Mouse (Mus musculus) layer of hippocampus, adult 9-11 months (tissue): ENCODE measurements around the gene Inava.
A peak's percentile ranks its signal among the peaks of the same experiment; 100 is the strongest.

ENCODE experiments used
- DNase-seq: peaks from one replicate; pipeline ENCODE4 v3.0.0; 2022

Gene Inava

DNA sequence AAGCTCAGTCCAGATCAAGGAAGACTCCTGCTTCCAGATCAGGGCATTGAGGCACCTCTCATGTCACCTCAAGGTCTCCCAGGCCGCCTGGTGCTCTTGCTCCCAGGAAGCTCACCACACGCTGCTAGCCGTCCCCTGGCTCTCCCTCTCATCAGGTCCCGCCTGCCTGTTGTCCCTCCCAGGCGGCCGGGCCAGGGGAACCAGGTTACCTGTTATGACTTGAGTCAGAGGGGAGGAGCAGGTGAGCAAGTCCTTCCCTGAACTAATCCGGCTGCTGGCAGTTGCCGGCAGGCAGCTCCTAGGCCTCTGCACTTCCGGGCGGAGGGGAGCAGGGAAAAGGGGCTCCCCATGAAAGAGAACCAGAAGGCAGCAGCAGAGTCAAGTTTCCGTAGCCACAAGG lies 3.9 kb downstream of the Inava start:
- no peak for DNase-seq

DNA sequence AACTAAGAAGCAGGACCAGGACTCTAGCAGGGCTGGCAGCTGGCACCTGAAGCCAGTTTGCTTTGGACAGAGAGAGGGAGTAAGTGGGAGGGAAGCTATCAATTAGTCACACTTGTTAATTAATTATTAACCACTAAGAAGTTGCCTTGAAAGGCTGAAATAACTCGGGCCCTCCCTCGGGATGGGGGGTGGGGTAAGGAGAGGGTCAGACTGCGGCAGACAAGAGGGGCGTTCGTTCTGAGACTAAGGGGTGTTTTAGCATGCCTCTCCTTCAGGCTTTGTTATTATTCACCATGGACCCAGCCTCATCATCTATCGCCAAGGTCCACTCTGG lies 5.1 kb downstream of the Inava start:
- DNase-seq: no peak

DNA sequence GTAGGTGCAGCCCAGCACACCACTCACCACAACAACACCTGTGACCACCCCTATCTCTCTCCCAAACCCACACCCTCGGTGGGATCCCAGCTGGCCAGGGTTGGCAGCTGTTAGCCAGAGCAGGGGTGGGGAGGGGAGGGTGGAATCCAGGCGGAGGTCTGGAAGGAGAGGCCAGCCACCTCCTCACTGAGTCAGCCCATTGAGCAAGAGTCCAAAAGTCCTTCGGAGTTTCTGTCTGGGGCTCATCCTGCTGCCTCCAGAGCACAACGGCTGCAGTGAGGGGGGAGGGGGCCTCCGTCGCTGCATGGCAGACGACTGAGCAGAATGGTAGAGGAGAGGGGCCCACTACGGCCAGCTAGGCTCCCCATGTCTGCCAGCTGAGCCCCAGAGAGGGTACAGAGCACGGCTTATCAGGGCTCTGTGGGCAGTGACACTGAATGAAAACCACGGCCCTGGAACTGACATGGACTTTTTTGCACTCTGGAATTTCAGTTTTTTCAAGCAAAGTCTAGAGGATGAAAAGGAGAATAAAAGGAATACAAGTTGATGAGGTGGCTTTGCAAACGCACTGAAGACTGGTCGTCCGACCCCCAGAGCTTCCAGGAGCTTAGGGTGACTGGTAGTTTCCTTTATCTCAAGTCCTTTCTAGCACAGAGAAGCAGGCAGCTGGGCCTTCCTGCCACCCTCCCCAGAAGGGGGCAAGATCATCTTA lies 5.6 kb downstream of the Inava start:
- no peak for DNase-seq

DNA sequence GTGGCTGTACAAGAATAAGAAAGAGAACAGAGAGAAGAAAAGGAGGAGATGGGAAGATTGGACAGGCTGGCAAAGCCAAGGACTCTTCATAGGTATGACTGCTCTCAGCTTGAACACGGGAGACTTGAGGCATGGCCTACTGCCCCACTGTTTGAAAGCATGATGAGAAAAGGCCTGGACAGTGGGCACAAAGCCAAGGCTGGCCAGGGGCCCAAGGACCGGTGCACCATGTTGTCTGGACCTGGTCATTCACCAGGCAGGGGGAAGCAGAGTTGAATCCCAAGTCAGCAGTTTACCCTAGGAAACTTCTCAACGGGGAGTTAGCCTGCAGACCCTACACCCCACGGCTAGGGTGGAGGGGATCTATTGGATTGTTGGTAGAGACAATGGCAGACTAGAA lies 6.2 kb downstream of the Inava start:
- no peak for DNase-seq

DNA sequence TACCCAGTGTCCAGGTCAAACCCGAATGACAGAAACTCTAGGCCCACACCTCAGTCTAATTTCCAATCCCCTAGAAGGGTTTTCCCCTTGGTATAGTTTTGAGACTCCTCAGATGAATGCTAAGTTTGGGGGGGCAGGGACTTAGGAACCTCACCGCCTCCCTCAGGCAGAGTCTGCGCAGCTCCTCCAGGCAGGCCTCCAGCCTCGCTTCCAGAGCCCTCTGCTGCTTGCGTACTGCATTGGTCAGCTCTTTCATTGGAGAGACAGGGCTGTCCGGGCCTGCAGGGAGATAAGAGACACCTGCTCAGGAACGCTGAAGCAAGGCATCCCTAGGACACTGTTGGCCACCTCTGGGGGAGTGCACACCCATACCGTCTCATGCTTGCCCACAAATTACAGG lies 7.4 kb downstream of the Inava start:
- DNase-seq: no peak

DNA sequence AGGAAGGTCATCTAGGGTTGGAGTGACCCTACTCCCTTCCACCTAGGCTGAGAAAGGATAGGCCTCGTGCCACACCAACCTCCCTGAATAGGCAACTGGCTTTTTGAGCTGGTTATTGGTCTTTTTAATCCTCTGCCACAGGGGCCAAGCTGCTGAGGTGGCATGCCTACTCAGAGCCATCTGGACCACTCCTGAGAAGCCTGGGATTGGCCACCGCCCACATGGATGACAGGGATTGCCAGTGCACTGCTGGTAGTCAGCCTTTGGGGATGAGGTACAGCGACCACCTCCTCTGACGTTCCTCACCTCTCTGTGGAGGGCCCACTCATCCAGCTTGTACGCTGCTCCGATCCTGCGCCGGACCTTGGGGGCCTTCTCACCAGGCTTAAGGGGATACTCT lies 8.2 kb downstream of the Inava start:
- DNase-seq: no peak

DNA sequence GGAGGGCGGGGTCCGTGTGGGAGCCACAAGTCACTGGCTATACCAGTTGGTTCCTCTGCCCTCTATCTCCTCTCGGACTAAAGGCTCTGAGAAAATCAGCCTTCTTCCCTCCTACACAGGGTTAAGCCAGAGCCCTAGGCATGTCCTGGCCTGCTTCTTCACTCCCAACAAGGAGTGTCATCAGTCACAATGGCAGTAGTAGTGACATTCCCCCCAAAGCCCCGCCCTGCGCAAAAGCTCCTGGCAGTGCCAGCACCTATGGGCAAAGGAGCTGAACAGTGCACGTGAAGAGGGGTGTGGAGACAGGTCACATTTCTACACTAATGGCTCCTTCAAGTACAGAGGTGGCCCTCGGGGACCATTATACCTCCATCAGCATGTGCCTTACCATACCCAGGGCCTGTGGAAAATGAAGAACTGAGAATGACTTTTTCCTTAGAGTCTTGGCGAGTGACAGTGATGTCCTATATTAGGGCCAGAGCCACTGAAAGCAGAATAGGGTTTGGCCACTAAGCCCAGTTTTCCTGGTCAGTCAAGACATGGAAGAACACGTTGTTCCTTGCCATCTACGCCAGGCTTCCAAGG lies 10.2 kb downstream of the Inava start:
- DNase-seq: no peak

DNA sequence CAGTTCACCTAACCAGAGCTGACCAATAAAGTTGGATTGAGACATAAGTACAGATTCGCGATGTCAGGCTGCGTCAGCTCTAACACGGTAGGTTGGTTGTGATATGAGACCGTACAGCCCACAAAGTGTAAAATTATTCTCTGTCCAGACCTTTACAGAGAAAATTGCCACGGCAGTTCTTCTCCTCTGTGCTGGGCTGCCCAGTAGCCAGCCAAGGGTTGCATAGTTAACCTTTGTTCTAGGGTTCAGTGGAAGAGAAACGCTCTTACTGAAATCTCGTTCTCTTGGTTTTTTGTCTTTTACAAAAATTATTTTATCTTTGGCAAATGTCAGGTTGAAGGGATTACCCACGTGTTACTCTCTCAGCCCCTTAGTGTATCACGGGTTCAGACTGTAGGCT lies 11.7 kb downstream of the Inava start:
- DNase-seq: no peak

DNA sequence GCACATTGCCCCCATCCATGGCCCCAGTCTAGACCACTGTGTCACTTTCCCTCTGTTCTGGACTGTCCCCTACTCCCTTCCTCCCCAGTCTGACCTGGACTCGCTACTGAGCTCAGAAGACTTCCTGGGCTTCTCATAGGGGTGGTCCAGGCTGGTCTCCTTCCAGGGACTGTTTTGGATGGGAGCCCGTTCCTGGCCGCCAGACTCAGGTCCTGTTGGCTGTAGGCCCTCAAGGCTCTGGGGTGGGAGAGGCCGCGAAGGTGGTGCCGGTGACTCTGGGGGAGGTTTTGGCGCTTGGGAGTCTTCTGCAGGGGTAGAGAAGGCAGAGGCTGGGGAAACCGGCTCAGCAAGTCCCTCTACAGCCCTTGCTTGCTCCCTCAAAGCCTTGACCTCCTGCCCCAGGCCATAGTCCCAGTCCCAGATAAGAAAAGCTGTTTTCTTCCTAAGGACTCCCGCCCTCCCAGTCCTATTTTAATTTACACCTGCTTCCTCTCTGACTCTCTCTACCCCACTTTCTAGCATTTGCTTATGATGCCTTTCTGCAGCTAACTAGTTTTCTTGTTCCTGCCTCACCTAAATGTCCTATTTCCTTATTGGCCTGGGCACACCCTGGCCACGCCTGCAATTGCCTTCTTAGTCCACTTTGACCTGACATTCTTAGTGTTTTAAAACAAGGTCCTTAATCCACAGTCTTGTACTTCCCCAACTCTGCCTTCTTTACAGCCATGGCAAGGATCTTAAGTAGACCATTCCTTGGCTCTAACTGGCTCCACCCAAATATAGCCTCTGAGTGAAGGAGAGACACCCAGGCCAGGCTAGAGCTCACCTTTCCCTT lies 13.8 kb downstream of the Inava start:
- no peak for DNase-seq

DNA sequence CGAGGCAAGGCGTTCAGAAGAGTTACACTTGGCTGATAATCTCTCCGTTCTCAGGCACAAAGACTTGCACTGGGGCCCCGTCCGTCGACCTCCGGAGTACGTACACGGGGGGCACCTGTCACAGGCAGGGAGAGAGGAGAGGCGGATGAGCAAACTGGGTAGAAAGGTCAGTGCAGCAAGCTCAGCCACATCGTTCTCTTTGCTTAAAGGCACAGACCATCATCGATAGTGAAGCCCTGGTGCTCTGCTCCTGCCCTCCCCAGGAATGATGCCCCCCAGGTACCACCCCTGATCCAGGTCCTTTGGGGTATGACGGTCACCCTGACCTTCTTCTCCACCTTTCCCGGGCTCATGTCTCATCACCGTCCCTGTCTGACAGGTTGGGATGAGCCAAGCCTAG lies 19.8 kb downstream of the Inava start:
- no peak for DNase-seq

DNA sequence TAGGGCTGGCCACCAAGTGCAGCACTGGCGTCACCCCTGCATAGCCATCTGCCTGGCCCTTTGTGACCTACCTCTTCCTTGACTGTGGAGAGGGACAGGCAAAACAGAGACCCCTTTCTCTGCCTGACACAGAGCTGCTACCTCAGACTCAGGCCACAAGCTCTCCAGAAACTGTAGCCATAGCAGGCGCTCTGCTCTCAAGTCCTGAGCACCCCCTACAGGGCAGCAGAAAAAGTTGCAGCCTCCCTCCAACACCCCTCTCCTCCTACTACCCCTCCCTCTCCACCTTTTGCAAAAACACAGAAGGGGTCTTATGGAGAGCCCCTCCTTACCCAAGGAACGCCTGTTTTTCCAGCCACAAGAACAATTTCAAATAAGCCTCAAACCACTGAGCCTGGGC lies 21.3 kb downstream of the Inava start, which contains the start of gene Mroh3:
TSS of gene Mroh3 (minus strand) at position 26 of the 400 bp plus-strand sequence.
- no peak for DNase-seq

DNA sequence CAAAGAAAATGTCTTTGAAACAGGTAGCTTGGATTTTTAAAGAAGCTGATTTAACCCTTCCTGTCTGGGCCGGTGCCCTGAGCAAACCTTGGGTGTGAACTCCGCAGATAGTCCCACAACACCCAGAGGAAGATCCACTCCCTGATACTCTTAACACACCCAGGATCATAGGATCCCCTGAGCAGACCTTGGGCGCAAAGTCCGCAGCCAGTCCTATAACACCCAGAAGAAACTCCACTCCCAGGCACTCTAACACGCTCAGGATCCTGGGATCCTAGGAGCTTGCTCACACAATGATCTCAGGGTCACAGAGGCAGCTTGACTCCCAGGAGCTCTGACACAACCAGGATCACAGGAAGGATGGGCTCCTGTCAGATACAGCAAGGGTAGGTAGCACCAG lies 44.0 kb downstream of the Inava start:
- no peak for DNase-seq

DNA sequence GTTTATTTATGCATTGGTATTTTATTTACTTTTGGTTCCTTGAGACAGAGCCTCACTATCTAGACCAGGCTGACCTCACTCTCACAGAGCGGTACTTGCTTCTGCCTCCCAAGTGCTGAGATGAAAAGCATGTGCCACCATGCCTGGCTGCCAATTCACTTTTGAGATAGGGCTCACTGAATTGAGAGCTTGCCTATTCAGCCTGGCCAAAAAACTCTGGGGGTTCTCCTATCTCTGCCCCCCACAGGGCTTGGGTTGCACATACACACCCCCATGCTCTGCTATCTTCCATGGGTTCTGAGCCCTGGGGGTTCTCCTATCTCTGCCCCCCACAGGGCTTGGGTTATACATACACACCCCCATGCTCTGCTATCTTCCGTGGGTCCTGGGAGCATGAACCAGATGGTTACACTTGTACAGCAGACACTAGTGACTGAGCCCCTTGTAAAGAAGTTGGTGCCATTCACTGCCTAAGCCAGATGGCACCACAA lies 54.5 kb downstream of the Inava start:
- no peak for DNase-seq

DNA sequence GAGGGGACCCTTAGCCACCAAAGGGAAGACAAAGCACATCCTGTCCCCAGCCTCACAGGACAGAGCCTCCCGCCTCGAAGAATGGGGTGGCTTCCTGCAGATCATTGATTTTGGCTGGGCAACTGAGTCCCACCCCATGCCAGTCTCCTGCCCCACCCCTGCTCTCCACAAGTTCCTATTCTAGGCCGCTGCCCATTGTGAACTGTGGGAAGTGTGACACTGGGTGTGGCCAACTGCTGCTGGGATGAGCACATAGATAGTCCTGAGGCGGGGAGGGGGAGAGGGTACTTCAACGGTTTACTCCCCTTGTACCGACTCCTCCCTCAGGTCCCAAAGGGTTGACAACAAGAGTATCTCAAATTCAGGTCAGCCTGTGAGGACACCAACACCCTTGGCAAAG lies 55.3 kb downstream of the Inava start:
- DNase-seq: no peak

DNA sequence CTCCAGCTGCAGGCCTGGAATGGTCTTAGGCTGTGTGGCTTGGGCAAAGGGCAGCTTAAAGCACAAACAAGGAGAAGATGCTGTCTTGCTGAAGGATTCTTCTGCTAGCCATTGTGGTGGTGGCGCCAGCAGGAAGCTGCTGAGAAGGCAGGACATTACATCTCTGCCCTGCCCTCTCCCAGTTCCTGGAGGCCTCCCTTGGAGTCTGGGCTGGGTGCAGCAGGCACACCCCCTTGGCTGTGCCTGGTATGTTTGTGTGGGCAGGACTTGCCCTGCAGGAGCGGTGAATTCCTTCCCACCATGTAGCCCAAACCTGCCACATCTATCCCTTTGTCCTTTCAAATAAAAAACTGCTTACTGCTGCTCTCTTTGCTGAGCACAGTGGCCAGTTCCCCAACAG lies 57.0 kb downstream of the Inava start:
- no peak for DNase-seq

DNA sequence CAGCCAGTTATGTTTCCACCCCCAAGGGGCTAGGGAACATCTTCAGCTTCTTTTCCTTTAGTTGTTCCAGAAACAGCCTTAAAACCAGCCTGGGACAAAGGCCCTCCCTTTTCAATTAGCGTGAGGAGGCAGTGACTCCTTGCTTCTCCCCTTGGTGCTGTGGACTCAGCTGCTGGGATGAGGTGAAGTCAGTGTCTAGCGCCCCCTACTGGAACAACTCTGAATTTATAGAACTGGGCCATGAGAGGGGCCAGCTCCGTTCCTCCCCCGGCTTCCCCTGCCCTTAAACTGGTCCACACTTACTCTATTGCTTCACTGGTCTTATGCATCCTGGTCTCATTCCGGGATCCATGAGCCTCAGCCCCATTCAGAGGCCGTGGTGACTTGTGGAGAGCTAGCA lies 58.9 kb downstream of the Inava start:
- peak; percentile 41 for DNase-seq

DNA sequence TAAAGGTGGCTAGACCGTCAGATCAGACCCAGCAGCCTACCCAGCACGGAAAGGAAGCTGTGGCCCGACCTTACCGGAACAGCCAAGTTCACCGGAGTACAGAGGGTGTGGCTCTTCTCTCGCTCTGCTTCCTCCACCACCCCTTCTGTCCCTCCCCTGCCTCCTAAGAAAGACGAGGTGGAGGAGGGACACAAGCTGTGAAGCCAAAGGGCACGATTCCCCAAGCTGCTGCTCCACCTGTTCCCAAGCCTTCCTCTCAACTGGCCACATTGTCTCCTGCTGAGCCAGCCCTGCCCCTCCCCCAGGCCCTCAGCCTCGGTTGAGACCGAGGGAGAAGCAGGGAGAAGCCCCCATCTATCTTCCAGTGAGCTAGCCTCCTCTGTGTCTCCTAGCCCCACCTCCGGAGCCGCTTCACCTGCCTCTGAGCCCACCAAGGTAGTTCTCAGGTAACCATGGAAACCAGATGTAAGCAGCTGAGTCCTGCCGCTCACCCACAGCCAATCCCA lies 59.9 kb downstream of the Inava start:
- DNase-seq: no peak

DNA sequence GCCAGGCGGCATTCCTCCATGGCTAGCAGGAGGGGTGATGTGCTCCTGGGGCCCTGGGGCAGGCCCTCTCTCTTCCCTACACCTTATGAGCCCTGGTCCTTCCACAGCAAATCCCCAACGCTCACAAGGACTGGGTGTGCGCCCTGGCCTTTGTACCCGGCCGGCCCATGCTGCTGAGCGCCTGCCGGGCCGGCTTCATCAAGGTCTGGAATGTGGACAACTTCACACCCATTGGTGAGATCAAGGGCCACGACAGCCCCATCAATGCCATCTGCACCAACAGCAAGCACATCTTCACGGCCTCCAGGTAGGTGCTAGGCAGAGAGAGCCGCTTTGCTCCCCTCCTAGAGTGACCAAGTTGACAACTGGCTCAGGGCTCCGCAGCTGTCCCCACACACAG lies 61.4 kb downstream of the Inava start:
- no peak for DNase-seq

DNA sequence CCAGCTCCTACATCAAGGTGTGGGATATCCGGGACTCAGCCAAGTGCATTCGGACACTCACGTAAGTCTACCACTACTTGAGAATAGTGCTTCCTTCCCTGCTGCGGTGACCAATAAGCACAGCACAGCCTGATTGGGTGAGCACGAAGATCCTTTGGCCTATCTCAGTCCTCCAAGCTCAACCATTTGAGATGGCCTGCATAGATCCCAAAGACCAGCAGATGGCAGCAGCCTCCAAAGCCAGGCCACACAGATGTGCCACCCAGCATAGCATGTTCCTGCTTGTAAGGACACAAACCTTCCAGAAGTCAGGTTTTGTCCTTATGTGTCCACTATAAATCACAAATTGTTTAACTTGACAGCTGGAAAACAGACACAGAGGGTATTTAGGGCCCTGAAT lies 64.0 kb downstream of the Inava start:
- DNase-seq: peak; percentile 79

DNA sequence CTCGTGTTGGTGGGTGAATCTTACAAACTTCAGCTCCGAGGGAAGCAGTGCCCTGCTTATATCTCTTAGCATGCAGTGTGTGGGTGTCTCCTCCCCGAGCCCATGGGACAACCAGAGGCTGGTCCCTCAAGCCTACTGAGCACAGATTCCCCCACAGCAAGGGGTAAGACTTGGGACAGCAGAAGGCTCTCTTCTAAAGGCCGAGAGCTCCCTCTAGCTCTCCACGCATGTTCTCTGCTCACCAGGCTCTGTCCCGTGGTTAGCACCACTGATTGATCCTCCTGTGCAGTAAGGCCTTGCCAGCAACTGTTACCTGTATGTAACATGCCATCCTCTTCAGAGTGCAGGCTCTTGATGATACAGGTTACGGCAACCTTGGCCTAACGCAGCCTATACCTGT lies 66.4 kb downstream of the Inava start:
- no peak for DNase-seq

DNA sequence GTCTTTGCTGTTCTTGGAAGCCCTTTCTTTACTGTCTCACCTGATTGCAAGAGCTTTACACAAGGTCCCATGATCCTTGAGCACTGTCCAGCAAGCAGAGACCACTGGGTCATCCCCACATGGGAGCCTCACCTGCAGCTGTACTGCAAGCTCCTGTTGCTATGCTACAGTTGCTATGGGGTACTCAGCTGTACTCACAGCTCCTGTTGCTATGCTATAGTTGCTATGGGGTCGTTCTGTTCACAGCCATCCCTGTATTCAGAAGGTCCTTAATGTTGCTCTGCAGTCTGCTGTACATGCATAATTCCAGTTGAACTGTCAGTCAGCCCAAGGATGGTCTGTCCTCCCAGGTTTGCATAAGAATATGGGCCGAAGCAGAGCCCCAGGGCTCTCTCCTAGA lies 68.6 kb downstream of the Inava start:
- DNase-seq: no peak
